In genomic region chr17:9760026-9760705, GRCm38 (mm10) we compare ENCODE assay signal across 11 mouse cellular contexts.
DNase-seq lines count a peak whose midpoint lies in the region; ATAC-seq and TF ChIP-seq lines count a peak whose summit lies in the region.
"Had no signal": no experiment of that assay in that cellular context is flagged by ENCODE, and none has a peak within 500 bp of the region (broad histone marks: within the 10 kb centered on the region; RNA-seq: fewer than 3 reads in every experiment).

No protein-coding gene starts in this region.

- no peak overlapping the region for H3K4me3 ChIP-seq in brown adipose tissue, adult 24 weeks (ENCODE audit: insufficient read depth, low read depth, low read length)
- no peak overlapping the region for H3K4me3 ChIP-seq in forebrain, postnatal 0 days (ENCODE audit: low read depth, low read length)
- H3K4me3 ChIP-seq in hindbrain, postnatal 0 days (ENCODE audit: low read length): no peak overlapping the region
- H3K4me3 ChIP-seq: limb, embryonic 13.5 days had no signal

- H3K9me3 ChIP-seq in forebrain, postnatal 0 days (ENCODE audit: low read length): no peaks in the 10 kb centered on the region
- no peaks in the 10 kb centered on the region for H3K9me3 ChIP-seq in hindbrain, postnatal 0 days (ENCODE audit: low read length)
- H3K9me3 ChIP-seq: limb, embryonic 13.5 days had no signal

- 35% methylated on average over 8 of the region's 8 CpGs for WGBS in forebrain, postnatal 0 days
- WGBS in hindbrain, postnatal 0 days: 37% methylated on average over 8 of the region's 8 CpGs

- no peak overlapping the region for H3K9ac ChIP-seq in forebrain, postnatal 0 days
- no peak overlapping the region for H3K9ac ChIP-seq in hindbrain, postnatal 0 days (replicated peaks; ENCODE audit: low read length)
- H3K9ac ChIP-seq: limb, embryonic 13.5 days had no signal

- H3K36me3 ChIP-seq in forebrain, postnatal 0 days (ENCODE audit: insufficient read depth): no peaks in the 10 kb centered on the region
- no peaks in the 10 kb centered on the region for H3K36me3 ChIP-seq in hindbrain, postnatal 0 days (ENCODE audit: insufficient read depth, low read length)
- H3K36me3 ChIP-seq: limb, embryonic 13.5 days had no signal

- no peak overlapping the region for H3K4me2 ChIP-seq in forebrain, postnatal 0 days (ENCODE audit: low read depth)
- H3K4me2 ChIP-seq in hindbrain, postnatal 0 days (ENCODE audit: low read depth, low read length): no peak overlapping the region
- H3K4me2 ChIP-seq: limb, embryonic 13.5 days had no signal

- DNase-seq in heart, adult 18-20 months: peak; percentile 46 to 51
- no peak for DNase-seq in heart, postnatal 25 days (ENCODE audit: low spot score)
- peak; percentile 38 for DNase-seq in forebrain, postnatal 0 days
- no peak for DNase-seq in hindbrain, postnatal 0 days (ENCODE audit: low spot score)
- no peak for DNase-seq in thymus, postnatal 10 days (ENCODE audit: low spot score in 2 of 2)
- no peak for DNase-seq in natural killer cell, adult 2 months (ENCODE audit: low spot score in 2 of 2)

- ATAC-seq in forebrain, postnatal 0 days: no peak
- ATAC-seq in hindbrain, postnatal 0 days: no peak
- ATAC-seq in granulocyte monocyte progenitor cell, adult 5-6 weeks (replicated peaks; ENCODE audit: poor library complexity, severe bottlenecking): no peak

- peaks cover 12% of the 10 kb centered on the region for H3K4me1 ChIP-seq in brown adipose tissue, adult 24 weeks (ENCODE audit: control insufficient read depth, insufficient read depth, insufficient read length, low read length)
- H3K4me1 ChIP-seq in forebrain, postnatal 0 days (ENCODE audit: insufficient read depth): peaks cover 5% of the 10 kb centered on the region; the same call in 1 of the 2 replicates
- peaks cover 10% of the 10 kb centered on the region for H3K4me1 ChIP-seq in hindbrain, postnatal 0 days (ENCODE audit: insufficient read depth, low read length)

- intact Hi-C loops in heart, postnatal 25 days (cut with DNase I): loop anchor here (2.0 kb wide), 1 partner anchor 135 kb away; no protein-coding TSS in a partner anchor

- H3K27ac ChIP-seq in brown adipose tissue, adult 24 weeks (replicated peaks; ENCODE audit: low read depth, low read length): peak overlapping the region; percentile 82
- peak overlapping the region; percentile 62 for H3K27ac ChIP-seq in forebrain, postnatal 0 days (ENCODE audit: low read depth, low read length)
- H3K27ac ChIP-seq in hindbrain, postnatal 0 days: peak overlapping the region; percentile 59
- H3K27ac ChIP-seq: limb, embryonic 13.5 days; macrophage had no signal

- no peaks in the 10 kb centered on the region for H3K27me3 ChIP-seq in forebrain, postnatal 0 days (ENCODE audit: insufficient read depth, low read length)
- no peaks in the 10 kb centered on the region for H3K27me3 ChIP-seq in hindbrain, postnatal 0 days (ENCODE audit: insufficient read depth, low read length)
- H3K27me3 ChIP-seq: CH12.LX had no signal

- TF ChIP-seq CTCF in forebrain, postnatal 0 days (IDR thresholded peaks at IDR 0.05; ENCODE audit: low read depth): no peak
- no peak for TF ChIP-seq CTCF in hindbrain, postnatal 0 days (IDR thresholded peaks at IDR 0.05; ENCODE audit: low read depth)

Comparison
In these comparisons a context has a peak if more than half of its experiments do, and no peak if none do; other contexts are left out.
1. DNase-seq: peak in heart, adult 18-20 months (2 of 2) and forebrain, postnatal 0 days (single experiment); none in heart, postnatal 25 days (single experiment), hindbrain, postnatal 0 days (single experiment), thymus, postnatal 10 days (0 of 2) and natural killer cell, adult 2 months (0 of 2).
2. Peak in every context shown above with its lines, with median percentiles within 50 percentile points of each other: H3K27ac ChIP-seq.